Mouse (Mus musculus) myocyte (in vitro differentiated cells): ENCODE data around the gene 4921524J17Rik. TPM values are rescaled to one million over a fixed set of nuclear protein-coding genes. Genes with fewer than 3 reads are reported as not detected.

Source experiments
- H3K27me3 ChIP-seq: one replicate; pipeline ENCODE4 v1.6.1; 2011; ENCODE audit not compliant: control insufficient read depth, insufficient read depth, insufficient read length
- H3K36me3 ChIP-seq: one replicate; pipeline ENCODE4 v1.6.1; 2011; ENCODE audit not compliant: control insufficient read depth, insufficient read depth
- H3K4me2 ChIP-seq: one replicate; pipeline ENCODE4 v1.6.1; 2011; ENCODE audit warnings: low read depth, control low read depth
- H3K4me3 ChIP-seq: one replicate; pipeline ENCODE4 v1.5.1; 2011; ENCODE audit warnings: mild to moderate bottlenecking, control low read depth, moderate library complexity
- H3K79me2 ChIP-seq: one replicate; pipeline ENCODE4 v1.6.1; 2011; ENCODE audit not compliant: control insufficient read depth, insufficient read depth
- H3ac ChIP-seq: one replicate; pipeline ENCODE4 v1.6.1; 2011; ENCODE audit not compliant: control insufficient read depth, insufficient read length
- CEBPB ChIP-seq: IDR thresholded peaks from 2 replicates; pipeline ENCODE4 v1.6.1; 2011; ENCODE audit warnings: mild to moderate bottlenecking, moderate library complexity; ENCODE audit not compliant: poor library complexity, insufficient read depth, severe bottlenecking
- E2F4 ChIP-seq: IDR thresholded peaks from one replicate; pipeline ENCODE4 v1.6.1; 2011; ENCODE audit warnings: mild to moderate bottlenecking, control low read depth, moderate library complexity; ENCODE audit not compliant: insufficient read depth
- MAX ChIP-seq: IDR thresholded peaks from one replicate; pipeline ENCODE4 v1.6.1; 2011; ENCODE audit warnings: low read depth, mild to moderate bottlenecking, control low read depth
- MYOD1 ChIP-seq, 3 experiments: IDR thresholded peaks; one replicate each; pipeline ENCODE4 v1.6.1; 2011; ENCODE audit warnings: control low read depth in 2 of 3, low read depth in 2 of 3, mild to moderate bottlenecking in 2 of 3, moderate library complexity in 1 of 3; ENCODE audit not compliant: insufficient read length in 2 of 3, control insufficient read depth in 1 of 3
- MYOG ChIP-seq, 3 experiments: IDR thresholded peaks; one replicate each; pipeline ENCODE4 v1.6.1; 2011; ENCODE audit warnings: control low read depth in 2 of 3, low read depth in 2 of 3, mild to moderate bottlenecking in 2 of 3; ENCODE audit not compliant: insufficient read length in 2 of 3, control insufficient read depth in 1 of 3, insufficient read depth in 1 of 3
- POLR2A ChIP-seq: IDR thresholded peaks from one replicate; pipeline ENCODE4 v1.6.1; 2011; ENCODE audit warnings: low read depth, mild to moderate bottlenecking, control low read depth, moderate library complexity; ENCODE audit not compliant: insufficient read length
- POLR2AphosphoS2 ChIP-seq: IDR thresholded peaks from one replicate; pipeline ENCODE4 v1.6.1; 2011; ENCODE audit warnings: low read depth, control low read depth; ENCODE audit not compliant: insufficient read length
- REST ChIP-seq: IDR thresholded peaks from one replicate; pipeline ENCODE4 v1.6.1; 2011; ENCODE audit warnings: mild to moderate bottlenecking, control low read depth, moderate library complexity; ENCODE audit not compliant: insufficient read depth, insufficient read length
- SRF ChIP-seq: IDR thresholded peaks from one replicate; pipeline ENCODE4 v1.6.1; 2011; ENCODE audit warnings: low read depth; ENCODE audit not compliant: control insufficient read depth, insufficient read length
- TCF12 ChIP-seq: IDR thresholded peaks from one replicate; pipeline ENCODE4 v1.6.1; 2011; ENCODE audit warnings: mild to moderate bottlenecking, control low read depth; ENCODE audit not compliant: poor library complexity, insufficient read depth, severe bottlenecking
- TCF3 ChIP-seq: IDR thresholded peaks from one replicate; pipeline ENCODE4 v1.6.1; 2011; ENCODE audit warnings: low read depth, control low read depth; ENCODE audit not compliant: insufficient read length
- USF1 ChIP-seq: IDR thresholded peaks from one replicate; pipeline ENCODE4 v1.6.1; 2011; ENCODE audit warnings: low read depth, mild to moderate bottlenecking, control low read depth, moderate library complexity
- polyA plus RNA-seq: library from polyadenylated mRNA; unstranded; fragments of >200 nt; fragmentation: generic; extraction: Trizol; gene quantifications from one replicate; pipeline ENCODE4 v1.2.1, GENCODE M21; 2012; ENCODE audit warnings: missing spikeins

4921524J17Rik gene
- polyA plus RNA-seq, 1 experiment: 12.3 TPM

DNA sequence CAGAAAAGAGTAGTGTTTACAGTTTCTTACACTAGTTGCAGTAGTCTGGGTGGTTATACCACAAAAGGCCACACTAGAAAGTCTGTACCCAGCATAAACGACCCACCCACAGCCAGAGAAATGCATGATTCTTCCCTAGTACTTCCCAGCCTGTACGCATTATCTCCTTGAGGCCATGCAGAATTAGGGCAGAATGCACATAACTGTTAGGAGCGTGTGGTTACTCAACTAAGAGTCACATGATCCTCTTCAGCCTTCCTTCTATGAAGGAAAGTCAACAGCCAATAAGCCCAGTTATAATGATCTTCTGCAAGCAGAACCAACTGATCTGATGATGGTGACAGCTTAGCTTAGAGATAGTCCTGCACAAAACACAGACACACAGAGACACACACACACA, 26.9 kb upstream of the 4921524J17Rik start:
- H3K27me3 ChIP-seq: peaks cover 4% of the 10 kb centered on the region
- H3K4me2 ChIP-seq: no peak overlapping the region
- H3K79me2 ChIP-seq: no peaks in the 10 kb centered on the region
- no peak overlapping the region for H3K4me3 ChIP-seq
- TF ChIP-seq TCF3 (no peak), POLR2AphosphoS2 (no peak), TCF12 (no peak), MAX (no peak), REST (no peak), E2F4 (no peak), CEBPB (no peak), MYOG (IDR thresholded peaks at IDR 0.05; ENCODE audit: control insufficient read depth in 1 of 3, insufficient read depth in 1 of 3, insufficient read length in 2 of 3, low read depth in 2 of 3) (no peak), POLR2A (no peak), SRF (no peak), USF1 (no peak), MYOD1 (IDR thresholded peaks at IDR 0.05; ENCODE audit: control insufficient read depth in 1 of 3, insufficient read length in 2 of 3, low read depth in 2 of 3) (no peak)
- H3K36me3 ChIP-seq: no peaks in the 10 kb centered on the region
- no peak overlapping the region for H3ac ChIP-seq

DNA sequence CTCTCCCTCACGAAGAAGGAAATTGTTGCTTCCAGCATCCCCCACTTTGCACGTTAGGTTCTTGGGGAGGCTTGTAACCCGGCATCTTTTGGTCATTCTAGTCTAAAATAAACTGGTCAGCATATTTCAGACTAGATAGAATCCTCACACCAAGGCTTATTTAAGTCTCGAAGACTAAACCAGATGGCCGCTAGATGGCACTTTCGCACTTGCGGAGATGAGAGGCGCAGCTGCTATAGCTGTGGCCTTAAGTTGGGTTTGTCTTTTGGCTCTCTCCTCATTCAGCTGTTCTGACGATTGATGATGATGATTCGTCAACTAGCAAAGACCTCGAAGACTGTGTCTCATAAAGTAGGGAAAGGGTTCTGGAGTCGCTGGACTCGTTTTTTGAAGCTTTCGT, 23.9 kb upstream of the 4921524J17Rik start:
- peak; percentile 66 to 85 (median 74) for TF ChIP-seq MYOD1 (IDR thresholded peaks at IDR 0.05; ENCODE audit: control insufficient read depth in 1 of 3, insufficient read length in 2 of 3, low read depth in 2 of 3)
- TF ChIP-seq E2F4: no peak
- TF ChIP-seq MYOG (IDR thresholded peaks at IDR 0.05; ENCODE audit: control insufficient read depth in 1 of 3, insufficient read depth in 1 of 3, insufficient read length in 2 of 3, low read depth in 2 of 3): peak in 2 of 3 experiments; percentile 73 to 84
- Histone ChIP-seq H3K27me3 (peaks cover 5% of the 10 kb centered on the region), H3K4me2 (peak overlapping the region; percentile 26), H3K4me3 (no peak overlapping the region), H3K79me2 (no peaks in the 10 kb centered on the region), H3ac (no peak overlapping the region), H3K36me3 (no peaks in the 10 kb centered on the region)

DNA sequence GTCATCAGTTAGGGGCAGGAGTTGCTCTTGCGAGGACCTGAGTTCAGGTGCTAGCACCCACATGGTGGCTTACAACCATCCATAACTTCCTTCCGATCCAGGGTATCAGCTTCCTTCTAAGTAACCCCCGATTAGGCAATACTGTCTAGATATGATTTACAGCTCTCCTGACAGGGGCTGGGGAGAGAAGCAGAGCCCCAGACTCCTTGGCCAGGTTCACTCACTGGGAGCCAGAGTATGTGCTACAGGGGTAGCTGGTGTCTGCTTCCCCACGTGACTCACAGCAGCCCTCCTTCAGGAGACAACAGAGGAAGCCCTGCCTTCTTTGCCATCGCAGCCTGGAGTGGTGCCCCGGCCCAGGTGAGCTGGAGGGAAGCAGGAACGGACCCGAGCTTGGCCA, 22.1 kb upstream of the 4921524J17Rik start:
- H3K79me2 ChIP-seq: no peaks in the 10 kb centered on the region
- no peak overlapping the region for H3K4me3 ChIP-seq
- H3K27me3 ChIP-seq: peaks cover 5% of the 10 kb centered on the region
- H3K4me2 ChIP-seq: no peak overlapping the region
- H3ac ChIP-seq: no peak overlapping the region
- TF ChIP-seq TCF3 (no peak), CEBPB (no peak), TCF12 (no peak), E2F4 (no peak), POLR2AphosphoS2 (no peak), USF1 (no peak), MYOD1 (IDR thresholded peaks at IDR 0.05; ENCODE audit: control insufficient read depth in 1 of 3, insufficient read length in 2 of 3, low read depth in 2 of 3) (no peak), MYOG (IDR thresholded peaks at IDR 0.05; ENCODE audit: control insufficient read depth in 1 of 3, insufficient read depth in 1 of 3, insufficient read length in 2 of 3, low read depth in 2 of 3) (no peak), REST (no peak), POLR2A (no peak), MAX (no peak)
- no peaks in the 10 kb centered on the region for H3K36me3 ChIP-seq

DNA sequence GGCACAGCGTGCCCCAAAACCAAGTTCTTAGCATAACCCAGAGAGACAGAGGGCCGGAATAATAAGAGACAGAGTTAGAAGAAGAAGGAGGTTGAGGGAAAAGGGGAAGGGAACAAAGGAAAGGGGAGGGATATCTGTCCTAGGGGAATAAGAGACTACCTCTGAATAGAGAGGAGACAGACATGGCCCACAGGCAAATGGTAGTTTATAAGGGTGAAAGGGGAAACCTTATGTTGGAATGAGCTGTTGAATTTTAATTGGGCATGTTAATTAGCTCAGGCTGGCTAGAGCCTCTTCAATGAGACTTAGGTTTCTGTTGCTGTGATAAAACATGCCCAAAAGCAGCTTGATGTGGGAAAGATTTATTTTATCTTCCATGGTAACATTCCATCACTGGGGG, 20.6 kb upstream of the 4921524J17Rik start:
- TF ChIP-seq E2F4: no peak
- no peaks in the 10 kb centered on the region for H3K79me2 ChIP-seq
- H3K4me2 ChIP-seq: no peak overlapping the region

DNA sequence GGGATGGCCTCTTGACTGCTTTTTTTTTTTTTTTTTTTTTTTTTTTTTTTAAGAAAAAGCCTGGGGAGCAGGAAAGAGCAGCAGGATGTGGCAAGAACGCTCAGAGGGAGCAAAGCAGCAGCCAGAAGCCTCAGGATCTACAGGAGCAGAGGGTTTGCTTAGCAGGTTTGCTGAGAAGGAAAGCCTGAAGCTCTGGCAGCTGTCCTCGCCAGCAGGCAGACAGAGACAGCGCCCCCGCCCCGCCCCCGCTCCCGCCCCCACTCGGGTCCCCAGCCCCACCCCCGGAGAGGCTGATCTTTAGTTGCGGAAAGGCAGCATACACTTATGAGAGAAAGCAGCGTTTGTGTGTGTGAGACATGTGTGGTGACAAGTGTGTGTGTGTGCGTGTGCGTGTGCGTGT, 19.7 kb upstream of the 4921524J17Rik start:
- TF ChIP-seq MAX: no peak
- TF ChIP-seq REST: no peak
- no peak for TF ChIP-seq TCF12
- no peak for TF ChIP-seq POLR2A
- TF ChIP-seq MYOD1 (IDR thresholded peaks at IDR 0.05; ENCODE audit: control insufficient read depth in 1 of 3, insufficient read length in 2 of 3, low read depth in 2 of 3): no peak
- TF ChIP-seq POLR2AphosphoS2: no peak
- TF ChIP-seq E2F4: no peak
- TF ChIP-seq TCF3: no peak
- no peak for TF ChIP-seq MYOG (IDR thresholded peaks at IDR 0.05; ENCODE audit: control insufficient read depth in 1 of 3, insufficient read depth in 1 of 3, insufficient read length in 2 of 3, low read depth in 2 of 3)
- TF ChIP-seq CEBPB: no peak
- no peak for TF ChIP-seq USF1
- TF ChIP-seq SRF: no peak
- Histone ChIP-seq H3K27me3 (peaks cover 5% of the 10 kb centered on the region), H3K4me2 (no peak overlapping the region), H3K79me2 (no peaks in the 10 kb centered on the region), H3K4me3 (no peak overlapping the region), H3ac (no peak overlapping the region), H3K36me3 (no peaks in the 10 kb centered on the region)

More for the DNA sequence above, 20.6 kb upstream of the 4921524J17Rik start:
- peaks cover 5% of the 10 kb centered on the region for H3K27me3 ChIP-seq
- no peak overlapping the region for H3ac ChIP-seq
- no peak overlapping the region for H3K4me3 ChIP-seq
- no peaks in the 10 kb centered on the region for H3K36me3 ChIP-seq
